Mouse (Mus musculus) liver, adult 2 months (tissue): ENCODE measurements around the gene Epb41l5. TPM values are rescaled to one million over a fixed set of nuclear protein-coding genes. Genes with fewer than 3 reads are reported as not detected.
A peak's percentile ranks its signal among the peaks of the same experiment; 100 is the strongest.

Experiments
- DNase-seq: peaks from one replicate; pipeline ENCODE4 v3.0.0-alpha.2; 2011; ENCODE audit warnings: low read depth, low spot score; ENCODE audit errors: extremely low read depth
- H3K27ac ChIP-seq: fragments of 200-500 bp; replicated peaks from 2 replicates; pipeline ENCODE4 v1.5.1; 2012; ENCODE audit warnings: low read depth, mild to moderate bottlenecking, control low read depth, inconsistent platforms, low read length; ENCODE audit not compliant: insufficient read depth
- H3K27me3 ChIP-seq: fragments of 200-500 bp; 2 replicates; pipeline ENCODE4 v1.6.1; 2012; ENCODE audit warnings: mild to moderate bottlenecking, moderate library complexity, low read length, inconsistent platforms; ENCODE audit not compliant: control insufficient read depth, insufficient read depth
- H3K36me3 ChIP-seq: fragments of 200-500 bp; 2 replicates; pipeline ENCODE4 v1.6.1; 2012; ENCODE audit warnings: low read length, inconsistent platforms; ENCODE audit not compliant: control insufficient read depth, insufficient read depth
- H3K4me1 ChIP-seq: fragments of 200-500 bp; 2 replicates; pipeline ENCODE4 v1.6.1; 2011; ENCODE audit warnings: low read length; ENCODE audit not compliant: control insufficient read depth, insufficient read depth
- H3K4me3 ChIP-seq: fragments of 200-500 bp; 2 replicates; pipeline ENCODE4 v1.5.1; 2011; ENCODE audit warnings: low read depth, mild to moderate bottlenecking, control low read depth, low read length, moderate library complexity; ENCODE audit not compliant: insufficient read depth
- H3K79me2 ChIP-seq: fragments of 200-500 bp; 2 replicates; pipeline ENCODE4 v1.6.1; 2012; ENCODE audit warnings: inconsistent platforms, mild to moderate bottlenecking, low read length, moderate library complexity; ENCODE audit not compliant: control insufficient read depth, insufficient read depth
- H3K9ac ChIP-seq: fragments of 200-500 bp; 2 replicates; pipeline ENCODE4 v1.6.1; 2012; ENCODE audit warnings: low read depth, mild to moderate bottlenecking, control low read depth, inconsistent platforms, low read length
- CTCF ChIP-seq: fragments of 200-500 bp; IDR thresholded peaks from 2 replicates; pipeline ENCODE4 v1.5.1; 2011; ENCODE audit warnings: low read depth, low read length, control low read depth
- POLR2A ChIP-seq: fragments of 200-500 bp; IDR thresholded peaks from 2 replicates; pipeline ENCODE4 v1.6.1; 2011; ENCODE audit warnings: low read length, control low read depth; ENCODE audit not compliant: insufficient read depth; ENCODE audit errors: extremely low read depth
- WGBS: fragments of 180-500 bp; shearing (Covaris S2); methylation state at CpG from one replicate; pipeline ENCODE4 v1.1.7; 2018; 5-methylcytosine and 5-hydroxymethylcytosine counted together
- polyA plus RNA-seq: library from polyadenylated mRNA; depleted of rRNA; stranded (reverse); fragments of >200 nt; gene quantifications from 2 replicates; pipeline ENCODE4 v1.2.3, GENCODE M21; 2012
- total RNA-seq: library from RNA; depleted of rRNA; stranded (reverse); fragments of >200 nt; gene quantifications from 2 replicates; pipeline ENCODE4 v1.2.3, GENCODE M21; 2014

The Epb41l5 gene
- total and polyA plus RNA-seq, 2 experiments, result 18.8 to 38.0 TPM

GRCm38 (mm10) chr1:119519286-119519685 is 129.5 kb downstream of the Epb41l5 start:
- Histone ChIP-seq H3K4me3 (no peak overlapping the region), H3K27ac (peak overlapping the region; percentile 70), H3K4me1 (peaks cover 17% of the 10 kb centered on the region), H3K79me2 (no peaks in the 10 kb centered on the region), H3K36me3 (no peaks in the 10 kb centered on the region), H3K9ac (no peak overlapping the region), H3K27me3 (no peaks in the 10 kb centered on the region)
- no peak for DNase-seq
- TF ChIP-seq POLR2A, result no peak
- TF ChIP-seq CTCF, result no peak
- WGBS, result 84% methylated on average over 6 of the region's 6 CpGs

GRCm38 (mm10) chr1:119518786-119519185 is 130.0 kb downstream of the Epb41l5 start:
- H3K4me3 ChIP-seq, result no peak overlapping the region
- no peaks in the 10 kb centered on the region for H3K36me3 ChIP-seq
- H3K79me2 ChIP-seq, result no peaks in the 10 kb centered on the region
- DNase-seq, result peak; percentile 92
- peaks cover 17% of the 10 kb centered on the region for H3K4me1 ChIP-seq
- no peak overlapping the region for H3K9ac ChIP-seq
- no peak for TF ChIP-seq POLR2A
- TF ChIP-seq CTCF, result no peak
- peak overlapping the region; percentile 70 for H3K27ac ChIP-seq
- no peaks in the 10 kb centered on the region for H3K27me3 ChIP-seq

GRCm38 (mm10) chr1:119518060-119518459 is 130.7 kb downstream of the Epb41l5 start:
- no peak for DNase-seq
- no peaks in the 10 kb centered on the region for H3K27me3 ChIP-seq
- H3K4me3 ChIP-seq, result no peak overlapping the region
- no peaks in the 10 kb centered on the region for H3K79me2 ChIP-seq
- H3K4me1 ChIP-seq, result peaks cover 17% of the 10 kb centered on the region
- H3K36me3 ChIP-seq, result no peaks in the 10 kb centered on the region
- H3K9ac ChIP-seq, result no peak overlapping the region
- H3K27ac ChIP-seq, result no peak overlapping the region
- WGBS, result 84% methylated on average over 7 of the region's 7 CpGs
- TF ChIP-seq POLR2A (no peak), CTCF (no peak)

- H3K79me2 ChIP-seq, result no peaks in the 10 kb centered on the region
- H3K27ac ChIP-seq, result peak overlapping the region; percentile 47
- no peaks in the 10 kb centered on the region for H3K36me3 ChIP-seq
- DNase-seq, result no peak
- H3K27me3 ChIP-seq, result no peaks in the 10 kb centered on the region
- no peak for TF ChIP-seq CTCF
- no peak for TF ChIP-seq POLR2A
- H3K9ac ChIP-seq, result no peak overlapping the region; the same call in 1 of the 2 replicates
- peaks cover 2% of the 10 kb centered on the region; the same call in 1 of the 2 replicates for H3K4me1 ChIP-seq
- no peak overlapping the region for H3K4me3 ChIP-seq
- 76% methylated on average over 8 of the region's 8 CpGs for WGBS
Observed at GRCm38 (mm10) chr1:119510857-119511256, 137.9 kb downstream of the Epb41l5 start.

- Histone ChIP-seq H3K9ac (no peak overlapping the region), H3K4me3 (no peak overlapping the region), H3K27ac (peak overlapping the region; percentile 47), H3K4me1 (peaks cover 2% of the 10 kb centered on the region; the same call in 1 of the 2 replicates), H3K79me2 (no peaks in the 10 kb centered on the region), H3K36me3 (no peaks in the 10 kb centered on the region), H3K27me3 (no peaks in the 10 kb centered on the region)
- TF ChIP-seq POLR2A (no peak), CTCF (no peak)
- WGBS, result 69% methylated on average over 9 of the region's 9 CpGs
- no peak for DNase-seq
Observed at GRCm38 (mm10) chr1:119510409-119510808, 138.4 kb downstream of the Epb41l5 start.

GRCm38 (mm10) chr1:119509474-119509873 is 139.3 kb downstream of the Epb41l5 start:
- no peak for TF ChIP-seq CTCF
- TF ChIP-seq POLR2A, result no peak
- Histone ChIP-seq H3K4me3 (no peak overlapping the region), H3K9ac (no peak overlapping the region), H3K27ac (no peak overlapping the region), H3K4me1 (peaks cover 5% of the 10 kb centered on the region; the same call in 1 of the 2 replicates), H3K36me3 (no peaks in the 10 kb centered on the region), H3K79me2 (no peaks in the 10 kb centered on the region), H3K27me3 (no peaks in the 10 kb centered on the region)
- DNase-seq, result no peak
- WGBS, result 89% methylated on average over 7 of the region's 7 CpGs
